Comparison of ENCODE assay signal across 23 mouse cellular contexts in genomic region chr6:113649346-113650196, GRCm38 (mm10). TPM values are rescaled to one million over a fixed set of nuclear protein-coding genes. Genes with fewer than 3 reads are reported as not detected.
A peak's percentile ranks its signal among the peaks of the same experiment; 100 is the strongest.
DNase-seq lines count a peak whose midpoint lies in the region; ATAC-seq and TF ChIP-seq lines count a peak whose summit lies in the region.
"Had no signal": no experiment of that assay in that cellular context is flagged by ENCODE, and none has a peak within 500 bp of the region (broad histone marks: within the 10 kb centered on the region; RNA-seq: fewer than 3 reads in every experiment).

No protein-coding gene starts in this region.

- H3K36me3 ChIP-seq in kidney, embryonic 14.5 days (ENCODE audit: control insufficient read depth, insufficient read depth, low read length) = no peaks in the 10 kb centered on the region
- no peaks in the 10 kb centered on the region for H3K36me3 ChIP-seq in limb, embryonic 10.5 days
- H3K36me3 ChIP-seq: hindbrain, embryonic 12.5 days; intestine, embryonic 15.5 days; midbrain, embryonic 12.5 days had no signal

- no peak overlapping the region for H3K4me3 ChIP-seq in kidney, embryonic 14.5 days (ENCODE audit: low read length)
- no peak overlapping the region for H3K4me3 ChIP-seq in bone marrow macrophage, adult 2 months (ENCODE audit: insufficient read depth, low read length)
- H3K4me3 ChIP-seq in limb, embryonic 10.5 days = no peak overlapping the region
- H3K4me3 ChIP-seq: forebrain, embryonic 13.5 days; hindbrain, embryonic 12.5 days; intestine, embryonic 15.5 days; midbrain, embryonic 12.5 days; myocyte had no signal

- WGBS in kidney, embryonic 14.5 days = 89% methylated on average over 7 of the region's 7 CpGs
- 87% methylated on average over 7 of the region's 7 CpGs for WGBS in limb, embryonic 10.5 days

- DNase-seq in kidney, postnatal 10 days = peak; percentile 45
- peak; percentile 98 for DNase-seq in 416B (ENCODE audit: low read depth)
- DNase-seq in left cerebral cortex, adult 11 months (ENCODE audit: low spot score) = no peak
- DNase-seq in limb, embryonic 10.5 days (ENCODE audit: low spot score) = no peak
- DNase-seq: cerebellum, postnatal 25 days; gastrocnemius, postnatal 25 days; layer of hippocampus, postnatal 36 days; left cerebral cortex, postnatal 4 days; lung, postnatal 36 days; retina, postnatal 1 day; thymus, postnatal 4 days had no signal

- H3K9ac ChIP-seq in kidney, embryonic 14.5 days (ENCODE audit: low read depth, low read length) = no peak overlapping the region
- H3K9ac ChIP-seq: forebrain, embryonic 13.5 days; hindbrain, embryonic 12.5 days; intestine, embryonic 15.5 days; midbrain, embryonic 12.5 days had no signal

- no peak overlapping the region for H3K27ac ChIP-seq in kidney, embryonic 14.5 days (ENCODE audit: low read depth, low read length)
- peak overlapping the region; percentile 77 for H3K27ac ChIP-seq in bone marrow macrophage, adult 2 months (ENCODE audit: insufficient read depth, low read depth, low read length)
- no peak overlapping the region for H3K27ac ChIP-seq in limb, embryonic 10.5 days
- H3K27ac ChIP-seq: forebrain, embryonic 13.5 days; hindbrain, embryonic 12.5 days; intestine, embryonic 15.5 days; midbrain, embryonic 12.5 days had no signal

- no peak for ATAC-seq in kidney, embryonic 14.5 days (ENCODE audit: low FRiP score, low TSS enrichment)
- peak; percentile 20 for ATAC-seq in megakaryocyte, adult 5-6 weeks (ENCODE audit: poor library complexity, severe bottlenecking)
- ATAC-seq: forebrain, embryonic 13.5 days; intestine, embryonic 15.5 days had no signal

- no peak for TF ChIP-seq POLR2A in bone marrow macrophage, adult 2 months (IDR thresholded peaks at IDR 0.05; ENCODE audit: borderline replicate concordance, low read depth, low read length)

- H3K27me3 ChIP-seq in kidney, embryonic 14.5 days (ENCODE audit: control insufficient read depth, insufficient read depth, low read length) = no peaks in the 10 kb centered on the region
- H3K27me3 ChIP-seq in limb, embryonic 10.5 days (ENCODE audit: low read depth, poor library complexity, severe bottlenecking) = no peaks in the 10 kb centered on the region
- H3K27me3 ChIP-seq: forebrain, embryonic 13.5 days; hindbrain, embryonic 12.5 days; intestine, embryonic 15.5 days; midbrain, embryonic 12.5 days had no signal

- no peak for TF ChIP-seq CTCF in bone marrow macrophage, adult 2 months (IDR thresholded peaks at IDR 0.05; ENCODE audit: low read depth, low read length)

- no peak overlapping the region for H3K4me2 ChIP-seq in kidney, embryonic 14.5 days (replicated peaks; ENCODE audit: low read depth, low read length)
- H3K4me2 ChIP-seq: forebrain, embryonic 13.5 days; hindbrain, embryonic 12.5 days; intestine, embryonic 15.5 days; midbrain, embryonic 12.5 days had no signal

- H3K4me1 ChIP-seq in kidney, embryonic 14.5 days (ENCODE audit: control insufficient read depth, insufficient read depth, low read length) = no peaks in the 10 kb centered on the region
- peaks cover 65% of the 10 kb centered on the region for H3K4me1 ChIP-seq in bone marrow macrophage, adult 2 months (ENCODE audit: control insufficient read depth, insufficient read depth, low read length)
- no peaks in the 10 kb centered on the region; the same call in 1 of the 2 replicates for H3K4me1 ChIP-seq in limb, embryonic 10.5 days
- H3K4me1 ChIP-seq: forebrain, embryonic 13.5 days; hindbrain, embryonic 12.5 days; midbrain, embryonic 12.5 days had no signal

- H3K9me3 ChIP-seq in kidney, embryonic 14.5 days (ENCODE audit: control insufficient read depth, low read length) = no peaks in the 10 kb centered on the region
- no peaks in the 10 kb centered on the region for H3K9me3 ChIP-seq in limb, embryonic 10.5 days (replicated peaks)
- H3K9me3 ChIP-seq: forebrain, embryonic 13.5 days; hindbrain, embryonic 12.5 days; intestine, embryonic 15.5 days; midbrain, embryonic 12.5 days had no signal

RNA-seq across cellular contexts. Expression of gene Irak2, which starts 11.3 kb away (rescaled TPM):
- 1.9 and 2.6 TPM in 2 replicates for polyA plus RNA-seq in kidney, embryonic 14.5 days (2014; fragmentation: Nextera tagmentation; extraction: Ambion mirVana)
- 54.3 and 57.5 TPM in 2 replicates for polyA plus RNA-seq in bone marrow macrophage, adult 2 months (2012; ENCODE audit: insufficient read depth, insufficient read length, missing spikeins)
- total RNA-seq in megakaryocyte, adult 5-6 weeks (2015) = 22.5 and 25.3 TPM in 2 replicates
- 63.1 and 83.2 TPM in 2 replicates for total RNA-seq in megakaryocyte, adult 5-6 weeks (2017)
- 4.5 and 8.0 TPM in 2 replicates for polyA plus RNA-seq in limb, embryonic 10.5 days (2016; fragmentation: Nextera tagmentation; extraction: Ambion mirVana)

RNA-seq across cellular contexts. Expression of gene Vhl, which starts 25.8 kb away (rescaled TPM):
- polyA plus RNA-seq in kidney, embryonic 14.5 days (2014; fragmentation: Nextera tagmentation; extraction: Ambion mirVana) = 25.9 and 40.7 TPM in 2 replicates
- polyA plus RNA-seq in bone marrow macrophage, adult 2 months (2012; ENCODE audit: insufficient read depth, insufficient read length, missing spikeins) = 27.7 and 30.8 TPM in 2 replicates
- 38.3 and 39.8 TPM in 2 replicates for total RNA-seq in megakaryocyte, adult 5-6 weeks (2015)
- total RNA-seq in megakaryocyte, adult 5-6 weeks (2017) = 24.1 and 28.0 TPM in 2 replicates
- polyA plus RNA-seq in limb, embryonic 10.5 days (2016; fragmentation: Nextera tagmentation; extraction: Ambion mirVana) = 41.4 and 47.7 TPM in 2 replicates

RNA-seq across cellular contexts. Expression of gene Brk1, which starts 45.0 kb away (rescaled TPM):
- 233 and 273 TPM in 2 replicates for polyA plus RNA-seq in kidney, embryonic 14.5 days (2014; fragmentation: Nextera tagmentation; extraction: Ambion mirVana)
- 300 and 316 TPM in 2 replicates for polyA plus RNA-seq in bone marrow macrophage, adult 2 months (2012; ENCODE audit: insufficient read depth, insufficient read length, missing spikeins)
- 364 and 398 TPM in 2 replicates for total RNA-seq in megakaryocyte, adult 5-6 weeks (2015)
- total RNA-seq in megakaryocyte, adult 5-6 weeks (2017) = 185 and 211 TPM in 2 replicates
- 206 and 208 TPM in 2 replicates for polyA plus RNA-seq in limb, embryonic 10.5 days (2016; fragmentation: Nextera tagmentation; extraction: Ambion mirVana)

RNA-seq across cellular contexts. Expression of gene Tatdn2, which starts 47.3 kb away (rescaled TPM):
- 0.93 and 1.9 TPM in 2 replicates for polyA plus RNA-seq in kidney, embryonic 14.5 days (2014; fragmentation: Nextera tagmentation; extraction: Ambion mirVana)
- 27.9 and 32.1 TPM in 2 replicates for polyA plus RNA-seq in bone marrow macrophage, adult 2 months (2012; ENCODE audit: insufficient read depth, insufficient read length, missing spikeins)
- 22.5 and 23.2 TPM in 2 replicates for total RNA-seq in megakaryocyte, adult 5-6 weeks (2015)
- total RNA-seq in megakaryocyte, adult 5-6 weeks (2017) = 107 and 126 TPM in 2 replicates
- polyA plus RNA-seq in limb, embryonic 10.5 days (2016; fragmentation: Nextera tagmentation; extraction: Ambion mirVana) = 0.48 and 0.89 TPM in 2 replicates

RNA-seq across cellular contexts. Expression of gene Fancd2os, which starts 49.1 kb away (rescaled TPM):
- 0.28 and 1.0 TPM in 2 replicates for polyA plus RNA-seq in kidney, embryonic 14.5 days (2014; fragmentation: Nextera tagmentation; extraction: Ambion mirVana)
- polyA plus RNA-seq in bone marrow macrophage, adult 2 months (2012; ENCODE audit: insufficient read depth, insufficient read length, missing spikeins) = not detected in 2 replicates
- total RNA-seq in megakaryocyte, adult 5-6 weeks (2015) = 0.18 TPM in 1 of 2 replicates, not detected in the other
- total RNA-seq in megakaryocyte, adult 5-6 weeks (2017) = not detected in 2 replicates
- 0.30 TPM in 1 of 2 replicates, not detected in the other for polyA plus RNA-seq in limb, embryonic 10.5 days (2016; fragmentation: Nextera tagmentation; extraction: Ambion mirVana)
- total RNA-seq: gastrocnemius, postnatal 25 days; neutrophil, adult 5-6 weeks had no signal
- polyA plus RNA-seq: forebrain, embryonic 13.5 days; heart, postnatal 0 days; intestine, embryonic 15.5 days; liver, embryonic 16.5 days; midbrain, embryonic 12.5 days; small intestine, adult 2 months had no signal

Comparison
In these comparisons a context has a peak if more than half of its experiments do, and no peak if none do; other contexts are left out.
1. DNase-seq: peak in kidney, postnatal 10 days (single experiment) and 416B (single experiment); none in left cerebral cortex, adult 11 months (single experiment) and limb, embryonic 10.5 days (single experiment).